Mouse (Mus musculus) liver, embryonic 15.5 days (tissue): ENCODE results near the gene Cryga. TPM values are rescaled to one million over a fixed set of nuclear protein-coding genes. Genes with fewer than 3 reads are reported as not detected.

Experiments used
- polyA plus RNA-seq: library from polyadenylated mRNA; unstranded; fragments of >200 nt; fragmentation: Nextera tagmentation; extraction: Ambion mirVana; gene quantifications from 2 replicates; pipeline ENCODE4 v1.2.1, GENCODE M21; 2015

The Cryga gene
- polyA plus RNA-seq, 1 experiment from 2014 or later: not detected

Other genes starting within 250 kb of the Cryga start
- gene Plekhm3, start 146.5 kb downstream of the Cryga start, polyA plus RNA-seq: 1.7 and 2.1 TPM in 2 replicates
- gene Akr1cl, start 70.6 kb downstream of the Cryga start, polyA plus RNA-seq: 0.12 and 0.20 TPM in 2 replicates
- not detected in 2 replicates for gene Cryge, start 52.2 kb downstream of the Cryga start, polyA plus RNA-seq
- not detected in 2 replicates for gene Crygd, start 39.9 kb downstream of the Cryga start, polyA plus RNA-seq
- gene Crygc, start 29.7 kb downstream of the Cryga start, polyA plus RNA-seq: not detected in 2 replicates
- not detected in 2 replicates for gene Crygb, start 21.1 kb downstream of the Cryga start, polyA plus RNA-seq
- not detected in 2 replicates for gene Gm28845, start 16.2 kb upstream of the Cryga start, polyA plus RNA-seq
- 0.31 and 0.41 TPM in 2 replicates for gene D630023F18Rik, start 19.8 kb upstream of the Cryga start, polyA plus RNA-seq
- 118 and 131 TPM in 2 replicates for gene Idh1, start 83.1 kb upstream of the Cryga start, polyA plus RNA-seq
- gene Pikfyve, start 83.3 kb upstream of the Cryga start, polyA plus RNA-seq: 3.9 and 4.4 TPM in 2 replicates
- not detected in 2 replicates for gene Pth2r, start 178.7 kb upstream of the Cryga start, polyA plus RNA-seq